Mouse (Mus musculus): ENCODE data around the gene Kti12. TPM values are rescaled to one million over a fixed set of nuclear protein-coding genes. Genes with fewer than 3 reads are reported as not detected.

Gene Kti12
- polyA plus RNA-seq, 1 experiment from 2014 or later: 30.8 TPM

DNA sequence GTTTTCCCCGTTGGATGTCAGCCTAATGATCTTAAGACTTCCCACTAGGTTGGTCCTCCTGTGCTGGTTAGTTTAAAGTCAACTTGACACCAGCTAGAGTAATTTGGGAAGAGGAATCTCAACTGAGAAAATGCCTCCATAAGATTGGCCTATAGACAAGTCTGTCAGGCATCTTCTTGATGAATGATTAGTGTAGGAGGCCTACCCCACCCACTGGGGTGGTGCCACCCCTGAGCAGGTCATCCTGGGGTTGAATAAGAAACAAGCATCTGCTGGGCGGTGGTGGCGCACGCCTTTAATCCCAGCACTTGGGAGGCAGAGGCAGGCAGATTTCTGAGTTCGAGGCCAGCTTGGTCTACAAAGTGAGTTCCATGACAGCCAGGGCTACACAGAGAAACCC lies 26.2 kb downstream of the Kti12 start:
- H3K9ac ChIP-seq: no peak overlapping the region
- no peak overlapping the region for H3K4me3 ChIP-seq
- no peaks in the 10 kb centered on the region for H3K9me3 ChIP-seq (replicated peaks)
- no peak for ATAC-seq (ENCODE audit: insufficient number of reproducible peaks, low FRiP score)
- 85% methylated on average over 5 of the region's 5 CpGs for WGBS
- no peak overlapping the region for H3K4me2 ChIP-seq
- H3K27ac ChIP-seq (ENCODE audit: poor library complexity, severe bottlenecking): no peak overlapping the region
- 0 out of 2 replicates have a peak, but pooled peaks cover 3% of the 10 kb centered on the region for H3K27me3 ChIP-seq (replicated peaks)
- no peaks in the 10 kb centered on the region for H3K4me1 ChIP-seq (replicated peaks)
- H3K36me3 ChIP-seq: no peaks in the 10 kb centered on the region

DNA sequence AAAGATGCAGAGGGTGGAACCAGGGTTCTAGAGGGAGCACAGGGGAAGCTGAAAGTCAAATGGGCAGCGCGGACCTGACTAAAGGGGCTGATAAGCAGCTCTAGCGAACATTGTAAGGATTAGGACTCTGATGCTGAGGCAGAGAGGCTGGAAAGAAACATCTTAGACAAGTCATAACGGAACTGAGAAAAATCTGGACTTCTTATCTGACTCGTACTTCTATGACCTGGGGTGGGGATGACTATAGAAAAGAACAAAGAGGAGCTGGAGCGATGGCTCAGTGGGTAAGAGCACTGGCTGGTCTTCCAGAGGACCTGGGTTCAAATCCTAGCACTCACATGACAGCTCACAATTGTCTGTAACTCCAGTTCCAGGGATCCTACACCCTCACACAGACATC lies 30.3 kb downstream of the Kti12 start:
- H3K9me3 ChIP-seq (replicated peaks): no peaks in the 10 kb centered on the region
- H3K27ac ChIP-seq (ENCODE audit: poor library complexity, severe bottlenecking): no peak overlapping the region
- ATAC-seq (ENCODE audit: insufficient number of reproducible peaks, low FRiP score): no peak
- H3K4me2 ChIP-seq: no peak overlapping the region
- H3K4me3 ChIP-seq: no peak overlapping the region
- H3K9ac ChIP-seq: no peak overlapping the region
- peaks cover 12% of the 10 kb centered on the region for H3K27me3 ChIP-seq (replicated peaks)
- WGBS: 69% methylated on average over 6 of the region's 6 CpGs
- peaks cover 7% of the 10 kb centered on the region; the same call in 1 of the 2 replicates for H3K4me1 ChIP-seq (replicated peaks)
- no peaks in the 10 kb centered on the region for H3K36me3 ChIP-seq

DNA sequence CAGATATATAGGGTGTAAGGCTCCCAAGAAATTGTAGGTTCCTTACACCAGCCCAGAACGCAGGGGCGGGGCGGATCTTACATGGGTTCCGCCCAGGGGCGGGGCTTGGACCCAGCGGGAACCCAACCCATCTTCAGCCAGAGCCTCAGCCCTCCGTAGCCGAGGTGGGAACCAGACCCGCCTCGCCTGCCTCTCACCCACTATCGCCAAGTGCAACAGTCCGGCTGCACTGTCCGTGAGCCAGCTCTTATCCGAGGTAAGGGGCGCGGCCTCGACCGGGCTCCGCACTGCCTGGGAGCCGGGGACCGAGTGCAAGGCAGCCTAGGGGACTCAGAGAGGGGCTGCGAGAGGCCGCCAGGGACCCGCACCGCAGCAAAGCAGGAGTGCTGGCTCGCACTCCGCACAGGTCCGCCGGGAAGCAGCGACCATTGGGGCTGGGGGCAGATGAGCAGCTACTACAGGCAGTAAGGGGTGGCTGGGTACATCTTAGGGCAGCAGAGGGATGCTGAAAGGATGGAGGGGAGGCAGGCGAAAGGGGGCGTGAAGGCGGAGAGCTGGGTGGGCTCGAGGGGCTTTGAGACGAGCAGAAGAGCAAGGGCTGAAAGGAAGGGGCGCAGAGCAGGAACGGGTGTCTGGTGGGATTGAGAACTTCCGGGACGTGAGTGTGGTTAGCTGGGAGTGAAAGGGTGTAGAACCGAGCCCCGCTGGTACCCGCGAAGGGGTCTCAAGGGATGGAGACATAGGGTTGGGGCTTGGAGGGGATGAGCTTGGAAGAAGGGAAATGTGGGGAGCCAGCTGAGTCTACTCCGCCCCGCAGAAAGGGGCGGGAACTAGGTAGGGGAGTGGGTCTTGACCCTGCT lies 31.6 kb downstream of the Kti12 start, which contains the start of gene Rab3b:
Rab3b (plus strand) TSS at position 101 of the 860 bp plus-strand sequence.
- peak; percentile 86 for ATAC-seq (ENCODE audit: insufficient number of reproducible peaks, low FRiP score)
- Histone ChIP-seq H3K9me3 (replicated peaks) (no peaks in the 10 kb centered on the region), H3K9ac (peak within 1 kb of the TSS; percentile 70), H3K4me2 (peak within 1 kb of the TSS; percentile 97), H3K27me3 (replicated peaks) (peaks cover 12% of the 10 kb centered on the region), H3K27ac (ENCODE audit: poor library complexity, severe bottlenecking) (no peak within 1 kb of the TSS), H3K36me3 (no peaks in the 10 kb centered on the region), H3K4me3 (peak within 1 kb of the TSS; percentile 59), H3K4me1 (replicated peaks) (peaks cover 7% of the 10 kb centered on the region; the same call in 1 of the 2 replicates)
- WGBS: under 1% methylated on average over 46 of the region's 46 CpGs

DNA sequence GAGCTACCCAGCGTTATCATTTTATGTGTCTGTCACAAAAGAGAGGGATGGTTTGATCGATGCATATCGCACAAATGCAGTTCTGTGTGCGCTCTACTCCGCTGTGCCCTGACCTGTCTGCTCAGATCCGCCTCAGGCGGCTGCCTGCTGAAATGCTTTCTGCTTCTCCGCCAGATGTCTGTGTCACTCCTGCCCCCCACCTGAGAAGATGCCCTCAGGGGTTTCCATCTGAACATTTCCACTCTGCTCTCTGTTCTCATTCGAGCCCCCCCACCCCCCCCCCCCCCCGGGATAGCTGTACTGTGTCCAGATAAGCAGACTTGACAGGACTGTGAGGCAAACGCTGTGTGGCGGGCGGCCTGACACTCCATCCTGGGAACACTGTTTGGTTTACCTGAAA lies 36.2 kb downstream of the Kti12 start:
- no peak overlapping the region for H3K4me3 ChIP-seq
- WGBS: 48% methylated on average over 13 of the region's 13 CpGs
- H3K27me3 ChIP-seq (replicated peaks): peaks cover 9% of the 10 kb centered on the region
- ATAC-seq (ENCODE audit: insufficient number of reproducible peaks, low FRiP score): no peak
- H3K27ac ChIP-seq (ENCODE audit: poor library complexity, severe bottlenecking): no peak overlapping the region
- no peaks in the 10 kb centered on the region for H3K9me3 ChIP-seq (replicated peaks)
- H3K4me1 ChIP-seq (replicated peaks): peaks cover 7% of the 10 kb centered on the region; the same call in 1 of the 2 replicates
- H3K4me2 ChIP-seq: no peak overlapping the region
- H3K9ac ChIP-seq: no peak overlapping the region
- no peaks in the 10 kb centered on the region for H3K36me3 ChIP-seq

DNA sequence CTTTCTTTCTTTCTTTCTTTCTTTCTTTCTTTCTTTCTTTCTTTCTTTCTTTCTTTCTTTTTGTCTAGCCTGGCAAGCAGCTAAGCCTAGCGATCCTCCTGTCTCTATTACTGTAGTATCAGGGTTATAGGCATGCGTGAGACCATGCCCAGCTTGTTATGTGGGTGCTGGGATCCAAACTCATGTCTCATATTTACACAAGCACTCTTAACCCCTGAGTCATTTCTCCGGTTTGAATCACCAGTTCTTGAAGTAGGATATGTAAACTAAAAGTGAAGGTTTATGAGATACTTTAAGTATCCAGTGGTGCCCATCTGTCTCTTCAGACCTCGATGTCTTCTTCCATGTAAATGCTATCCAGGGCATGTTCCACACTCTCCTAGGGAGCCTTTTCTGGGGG lies 39.9 kb downstream of the Kti12 start:
- Histone ChIP-seq H3K27me3 (replicated peaks) (no peaks in the 10 kb centered on the region), H3K4me2 (no peak overlapping the region), H3K9ac (no peak overlapping the region), H3K36me3 (no peaks in the 10 kb centered on the region), H3K27ac (ENCODE audit: poor library complexity, severe bottlenecking) (no peak overlapping the region), H3K4me1 (replicated peaks) (no peaks in the 10 kb centered on the region), H3K4me3 (no peak overlapping the region), H3K9me3 (replicated peaks) (no peaks in the 10 kb centered on the region)
- 83% methylated on average over 4 of the region's 4 CpGs for WGBS
- ATAC-seq (ENCODE audit: insufficient number of reproducible peaks, low FRiP score): no peak

DNA sequence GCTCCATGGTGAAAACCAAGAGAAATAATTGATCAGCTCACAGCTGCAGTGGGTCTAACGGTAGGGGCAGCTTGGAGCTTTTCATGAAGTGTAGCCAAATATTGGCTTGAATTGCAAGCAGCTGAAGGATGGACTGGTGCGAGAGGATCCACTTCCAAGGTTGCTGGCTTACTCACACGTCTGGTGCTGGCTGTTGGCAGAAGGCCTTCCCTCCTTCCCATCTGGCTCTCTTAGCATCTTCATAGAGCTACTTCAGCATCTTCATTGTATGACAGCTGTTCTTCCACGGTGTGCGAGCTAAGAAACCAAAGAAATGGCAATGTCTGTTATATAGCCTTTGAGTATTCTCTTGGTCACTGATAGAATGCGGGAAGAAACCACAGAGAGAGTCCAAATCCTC lies 43.3 kb downstream of the Kti12 start:
- Histone ChIP-seq H3K27ac (ENCODE audit: poor library complexity, severe bottlenecking) (no peak overlapping the region), H3K9me3 (replicated peaks) (no peaks in the 10 kb centered on the region), H3K9ac (no peak overlapping the region), H3K4me3 (no peak overlapping the region), H3K36me3 (no peaks in the 10 kb centered on the region), H3K27me3 (replicated peaks) (no peaks in the 10 kb centered on the region), H3K4me2 (no peak overlapping the region), H3K4me1 (replicated peaks) (no peaks in the 10 kb centered on the region)
- ATAC-seq (ENCODE audit: insufficient number of reproducible peaks, low FRiP score): no peak
- 81% methylated on average over 6 of the region's 6 CpGs for WGBS

Other genes starting within 250 kb of the Kti12 start
- 18.9 and 19.3 TPM in 2 replicates for gene Cc2d1b, start 227.8 kb upstream of the Kti12 start, polyA plus RNA-seq (2016; fragmentation: Nextera tagmentation; extraction: Ambion mirVana)
- 1.1 and 1.9 TPM in 2 replicates for gene 3110021N24Rik, start 128.1 kb upstream of the Kti12 start, polyA plus RNA-seq (2016; fragmentation: Nextera tagmentation; extraction: Ambion mirVana)
- gene Zfyve9, start 67.0 kb upstream of the Kti12 start, polyA plus RNA-seq (2016; fragmentation: Nextera tagmentation; extraction: Ambion mirVana): 3.6 TPM in 2 replicates
- 182 and 186 TPM in 2 replicates for gene Btf3l4, start 14.2 kb upstream of the Kti12 start, polyA plus RNA-seq (2016; fragmentation: Nextera tagmentation; extraction: Ambion mirVana)
- 138 and 141 TPM in 2 replicates for gene Txndc12, start 13.2 kb upstream of the Kti12 start, polyA plus RNA-seq (2016; fragmentation: Nextera tagmentation; extraction: Ambion mirVana)
- gene A730015C16Rik, start 834 bp downstream of the Kti12 start, polyA plus RNA-seq (2016; fragmentation: Nextera tagmentation; extraction: Ambion mirVana): 1.7 and 2.0 TPM in 2 replicates
- 6.7 and 7.2 TPM in 2 replicates for gene Rab3b, start 31.3 kb downstream of the Kti12 start, polyA plus RNA-seq (2016; fragmentation: Nextera tagmentation; extraction: Ambion mirVana)
- 67.1 and 70.0 TPM in 2 replicates for gene Nrd1, start 152.9 kb downstream of the Kti12 start, polyA plus RNA-seq (2016; fragmentation: Nextera tagmentation; extraction: Ambion mirVana)